Mouse (Mus musculus) heart, postnatal 0 days (tissue): ENCODE results near the gene Arl15.

ENCODE experiments used
- CTCF ChIP-seq: IDR thresholded peaks from 2 replicates; pipeline ENCODE4 v1.5.1; 2016; ENCODE audit warnings: antibody characterized with exemption, control low read depth, low read depth
- EP300 ChIP-seq: IDR thresholded peaks from 2 replicates; pipeline ENCODE4 v1.6.1; 2016; ENCODE audit warnings: antibody characterized with exemption, low read depth

GRCm38 (mm10) chr13:113976936-113977335 is 182.6 kb downstream of the Arl15 start:
- TF ChIP-seq CTCF (no peak), EP300 (no peak)
